Mouse (Mus musculus) thymus, postnatal 36 days (tissue): ENCODE data around the gene Rbm47.
"Not testable (repeated sequence)": the region's sequence is repeated elsewhere in the genome, so short reads cannot be mapped to it uniquely, and the experiment has no call there.

Experiments
- DNase-seq, 2 experiments: peaks; one replicate each; pipeline ENCODE4 v3.0.0; 2022; ENCODE audit warnings: mixed read lengths in 2 of 2

Gene Rbm47

GRCm38 (mm10) chr5:66008245-66008967 is 164.5 kb downstream of the Rbm47 start:
- DNase-seq: no peak

DNA sequence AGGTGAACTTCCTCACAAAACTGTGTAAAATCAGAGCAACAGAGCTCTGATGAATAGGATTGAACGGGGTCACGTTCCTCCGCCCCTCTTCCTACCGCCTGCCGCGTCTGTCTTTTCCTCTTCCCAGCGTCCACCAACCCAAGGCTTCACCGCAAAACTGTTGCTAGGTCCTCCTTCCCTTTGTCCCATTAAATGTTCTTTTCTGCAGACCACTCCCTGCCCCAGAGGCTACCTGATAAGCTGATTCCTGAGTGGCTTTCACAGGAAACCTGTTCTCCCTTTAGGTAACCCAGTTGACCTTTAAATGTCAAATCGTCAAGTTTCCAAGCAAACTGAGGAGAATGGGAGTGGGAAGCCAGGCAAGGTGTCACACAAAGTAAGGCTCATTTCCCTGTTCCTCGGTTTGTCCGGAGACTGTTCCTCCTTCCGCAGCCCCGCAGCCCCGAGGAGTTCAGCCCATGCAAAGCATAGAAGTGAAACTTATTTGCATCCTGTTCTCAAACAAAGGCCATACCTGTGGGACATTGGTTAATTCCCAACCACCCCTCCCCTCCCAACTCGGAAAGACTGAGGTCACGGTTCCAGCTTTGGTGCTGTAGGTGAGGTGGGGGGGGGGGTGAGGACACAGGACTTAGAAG is 167.8 kb downstream of the Rbm47 start:
- no peak for DNase-seq

GRCm38 (mm10) chr5:66004134-66004925 is 168.6 kb downstream of the Rbm47 start, which contains the start of gene 9130230L23Rik:
TSS of gene 9130230L23Rik (minus strand) at chr5:66004285.
- DNase-seq: no peak

- no peak for DNase-seq
Observed at GRCm38 (mm10) chr5:66001232-66001631, 171.7 kb downstream of the Rbm47 start.

DNA sequence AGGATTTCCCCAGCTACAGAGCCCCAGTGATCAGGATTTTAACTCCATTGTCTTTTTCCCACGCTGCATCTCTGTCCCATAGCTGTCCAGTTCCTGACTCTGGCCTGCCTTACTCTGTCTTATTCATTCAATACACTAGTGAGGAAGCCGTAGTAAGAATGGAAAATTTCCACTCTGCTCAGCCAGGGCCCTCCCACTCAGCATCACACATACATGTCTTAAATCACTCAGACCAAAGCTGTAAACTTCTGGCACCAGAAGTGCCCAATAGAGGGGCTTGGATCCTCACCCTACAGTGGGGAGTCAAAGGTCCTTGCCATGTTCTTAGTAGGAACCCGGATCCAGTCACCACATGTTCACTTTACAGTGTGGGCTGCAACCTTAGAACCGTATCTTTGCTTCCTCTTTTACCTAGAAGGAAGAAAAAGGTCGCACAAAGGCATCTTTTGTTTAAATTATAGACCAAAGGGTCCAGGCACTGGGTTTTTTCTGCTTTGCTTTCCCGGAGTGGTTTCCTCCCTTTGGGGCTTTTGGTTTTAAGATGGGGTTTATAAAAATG is 172.3 kb downstream of the Rbm47 start:
- DNase-seq: no peak

GRCm38 (mm10) chr5:66000074-66000473 is 172.8 kb downstream of the Rbm47 start:
- no peak for DNase-seq

GRCm38 (mm10) chr5:65999106-65999505 is 173.8 kb downstream of the Rbm47 start:
- DNase-seq: no peak

DNA sequence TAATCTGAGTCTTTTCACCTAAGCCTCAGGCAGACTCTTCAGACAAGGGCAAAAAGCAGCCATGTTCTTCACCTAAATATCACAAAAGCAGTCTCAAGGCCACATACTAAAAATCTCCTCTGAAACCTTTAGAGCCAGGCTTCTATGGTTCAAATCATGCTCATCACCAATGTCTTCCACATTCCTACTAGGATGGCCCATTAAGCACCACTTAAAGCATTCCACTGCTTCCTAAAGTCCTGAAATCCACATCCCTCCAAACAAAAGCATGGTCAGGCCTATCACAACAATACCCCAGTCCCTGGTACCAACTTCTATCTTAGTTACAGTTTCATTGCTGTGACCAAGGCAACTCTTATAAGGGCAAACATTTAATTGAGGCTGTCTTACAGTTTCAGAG is 175.1 kb downstream of the Rbm47 start:
- DNase-seq: no peak

- no peak for DNase-seq
Observed at GRCm38 (mm10) chr5:65994643-65995042, 178.3 kb downstream of the Rbm47 start.

GRCm38 (mm10) chr5:65991191-65991590 is 181.7 kb downstream of the Rbm47 start:
- DNase-seq: no peak

GRCm38 (mm10) chr5:65987004-65987403 is 185.9 kb downstream of the Rbm47 start:
- DNase-seq: not testable (repeated sequence)

DNA sequence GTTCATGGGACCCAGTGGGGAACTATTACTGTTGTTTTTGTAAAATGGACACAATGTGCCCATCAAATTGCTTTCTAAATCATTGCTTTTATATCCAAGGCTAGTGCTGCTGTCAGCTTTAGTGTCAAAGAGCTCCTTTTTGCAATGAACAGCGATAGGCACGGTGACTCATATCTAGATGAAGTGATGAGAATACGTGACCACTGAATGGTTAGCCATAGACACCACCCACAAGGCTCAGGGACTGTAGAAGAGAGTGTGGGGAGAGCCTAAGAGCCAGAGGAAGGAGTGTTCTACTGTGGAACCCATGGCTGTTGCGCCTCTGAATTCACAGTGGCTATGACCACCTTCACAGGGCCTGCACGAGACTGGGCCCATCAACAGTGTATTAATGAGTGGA is 186.5 kb downstream of the Rbm47 start:
- no peak for DNase-seq

- DNase-seq: no peak
Observed at GRCm38 (mm10) chr5:65975731-65976130, 197.2 kb downstream of the Rbm47 start.

DNA sequence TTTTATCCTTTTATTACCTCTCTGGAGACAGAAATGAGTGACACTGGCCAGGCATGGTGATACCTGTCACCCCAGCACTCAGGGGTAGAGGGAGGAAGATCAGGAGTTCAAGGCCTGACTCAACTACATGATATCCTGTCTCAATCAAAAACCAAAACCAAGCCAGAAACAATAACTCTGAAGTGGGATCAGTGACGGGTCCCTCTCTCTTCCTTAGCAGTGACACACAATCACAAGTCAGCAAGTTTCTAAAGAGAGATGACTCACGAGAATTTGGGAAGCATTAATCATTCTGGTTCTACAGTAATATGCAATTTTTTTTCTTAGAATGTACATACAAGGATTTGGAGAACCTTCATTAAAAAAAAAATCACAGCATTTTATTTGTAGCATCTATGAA is 199.7 kb downstream of the Rbm47 start:
- DNase-seq: no peak

DNA sequence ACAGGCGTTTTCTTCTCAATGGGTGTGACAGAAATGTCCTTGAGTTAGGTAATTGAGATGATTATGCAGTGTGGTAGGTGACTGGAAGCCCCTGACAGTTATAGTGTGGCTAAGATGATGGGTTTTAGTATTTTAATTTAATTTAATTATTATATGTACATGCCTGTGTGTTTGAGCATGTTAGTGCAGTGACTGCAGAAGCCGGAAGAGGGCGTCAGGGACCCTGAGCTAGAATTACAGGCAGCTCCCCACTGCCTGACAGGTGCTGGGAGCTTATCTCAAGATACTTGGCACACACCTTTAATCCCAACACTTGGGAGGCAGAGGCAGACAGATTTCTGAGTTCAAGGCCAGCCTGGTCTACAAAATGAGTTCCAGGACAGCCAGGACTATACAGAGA is 204.9 kb downstream of the Rbm47 start:
- DNase-seq: no peak

GRCm38 (mm10) chr5:65967091-65967490 is 205.8 kb downstream of the Rbm47 start:
- DNase-seq: no peak
